Mouse (Mus musculus) gastrocnemius, postnatal 4 days (tissue): ENCODE results near the gene Bend6. TPM values are rescaled to one million over a fixed set of nuclear protein-coding genes. Genes with fewer than 3 reads are reported as not detected.

ENCODE experiments used
- DNase-seq, 2 experiments: peaks; one replicate each; pipeline ENCODE4 v3.0.0; 2021 to 2022; ENCODE audit warnings: low spot score in 2 of 2, mixed read lengths in 2 of 2
- total RNA-seq, 2 experiments: library from RNA; stranded (reverse); gene quantifications; 2 replicates each; pipeline ENCODE4 v1.2.3; 2021

The Bend6 gene
- total RNA-seq, 2 experiments from 2014 or later, result 0.83 to 1.3 TPM

- DNase-seq, result peak; percentile 88 to 93
These were observed 93.5 kb downstream of the Bend6 start, which contains the start of gene Zfp451 for GRCm38 (mm10) chr1:33813868-33814794. TSS of gene Zfp451 (minus strand) at chr1:33814595.

GRCm38 (mm10) chr1:33813495-33813867 lies 94.1 kb downstream of the Bend6 start:
- DNase-seq, result no peak

GRCm38 (mm10) chr1:33803323-33803722 lies 104.3 kb downstream of the Bend6 start:
- DNase-seq, result no peak

Other genes starting within 250 kb of the Bend6 start
- 10 to 100 TPM; 11.9 to 12.3 TPM for gene Prim2, start 238.0 kb downstream of the Bend6 start, total RNA-seq
- 10 to 100 TPM; 18.4 to 19.7 TPM for gene Rab23, start 187.9 kb downstream of the Bend6 start, total RNA-seq
- 10 to 100 TPM; 40.1 to 51.1 TPM for gene Bag2, start 150.0 kb downstream of the Bend6 start, total RNA-seq
- 10 to 100 TPM; 31.7 to 33.2 TPM for gene Zfp451, start 93.2 kb downstream of the Bend6 start, total RNA-seq
- gene Dst, start 409 bp upstream of the Bend6 start, total RNA-seq, result 100 to 1,000 TPM; 181 to 191 TPM